Mouse (Mus musculus) spleen, adult 2 months (tissue): ENCODE results near the gene Nfia. TPM values are rescaled to one million over a fixed set of nuclear protein-coding genes. Genes with fewer than 3 reads are reported as not detected.
A peak's percentile ranks its signal among the peaks of the same experiment; 100 is the strongest.

Source experiments
- DNase-seq, 2 experiments: peaks; one replicate each; pipeline versions ENCODE4 v3.0.0 to v3.0.0-alpha.2; 2012 to 2021; ENCODE audit warnings: low spot score in 2 of 2, low read depth in 1 of 2
- H3K27ac ChIP-seq: fragments of 200-500 bp; 2 replicates; pipeline ENCODE4 v1.5.1; 2012; ENCODE audit warnings: low read length, inconsistent platforms; ENCODE audit not compliant: insufficient read depth
- H3K27me3 ChIP-seq: fragments of 200-500 bp; 2 replicates; pipeline ENCODE4 v1.6.1; 2012; ENCODE audit warnings: mild to moderate bottlenecking, moderate library complexity, low read length, inconsistent platforms; ENCODE audit not compliant: control insufficient read depth, insufficient read depth
- H3K36me3 ChIP-seq: fragments of 200-500 bp; 2 replicates; pipeline ENCODE4 v1.6.1; 2012; ENCODE audit warnings: mild to moderate bottlenecking, low read length, inconsistent platforms; ENCODE audit not compliant: control insufficient read depth, insufficient read depth
- H3K4me1 ChIP-seq: fragments of 200-500 bp; 2 replicates; pipeline ENCODE4 v1.6.1; 2011; ENCODE audit warnings: inconsistent platforms; ENCODE audit not compliant: control insufficient read depth, insufficient read depth, insufficient read length
- H3K4me3 ChIP-seq: fragments of 200-500 bp; 2 replicates; pipeline ENCODE4 v1.5.1; 2011; ENCODE audit warnings: mild to moderate bottlenecking, inconsistent platforms; ENCODE audit not compliant: insufficient read depth, insufficient read length; ENCODE audit errors: extremely low read depth
- CTCF ChIP-seq: fragments of 200-500 bp; IDR thresholded peaks from 2 replicates; pipeline ENCODE4 v1.5.1; 2011; ENCODE audit warnings: mild to moderate bottlenecking, inconsistent platforms; ENCODE audit not compliant: insufficient read depth, insufficient read length, insufficient replicate concordance; ENCODE audit errors: extremely low read depth
- POLR2A ChIP-seq: fragments of 200-500 bp; IDR thresholded peaks from 2 replicates; pipeline ENCODE4 v1.6.1; 2011; ENCODE audit warnings: low read depth, low read length, inconsistent platforms
- WGBS: fragments of 180-500 bp; shearing (Covaris S2); methylation state at CpG from one replicate; pipeline ENCODE4 v1.1.7; 2018; 5-methylcytosine and 5-hydroxymethylcytosine counted together
- polyA plus RNA-seq: library from polyadenylated mRNA; depleted of rRNA; stranded (reverse); fragments of >200 nt; gene quantifications from 2 replicates; pipeline ENCODE4 v1.2.3, GENCODE M21; 2012

The Nfia gene
- polyA plus RNA-seq, 1 experiment, result 10.3 TPM

GRCm38 (mm10) chr4:98040179-98040578 lies 267.6 kb downstream of the Nfia start:
- Histone ChIP-seq H3K4me1 (0 out of 2 replicates have a peak, but pooled peaks cover 3% of the 10 kb centered on the region), H3K27me3 (no peaks in the 10 kb centered on the region), H3K36me3 (no peaks in the 10 kb centered on the region), H3K27ac (no peak overlapping the region), H3K4me3 (no peak overlapping the region)
- peak; percentile 8 to 40 for DNase-seq
- no peak for TF ChIP-seq POLR2A
- no peak for TF ChIP-seq CTCF
- WGBS, result 11% methylated on average over 7 of the region's 7 CpGs

GRCm38 (mm10) chr4:98044611-98045010 lies 272.1 kb downstream of the Nfia start:
- DNase-seq, result no peak
- WGBS, result 93% methylated on average over 8 of the region's 8 CpGs

GRCm38 (mm10) chr4:98047369-98047768 lies 274.8 kb downstream of the Nfia start:
- DNase-seq, result no peak
- no peak overlapping the region for H3K4me3 ChIP-seq
- no peak overlapping the region for H3K27ac ChIP-seq
- H3K27me3 ChIP-seq, result no peaks in the 10 kb centered on the region
- no peaks in the 10 kb centered on the region for H3K4me1 ChIP-seq
- no peaks in the 10 kb centered on the region for H3K36me3 ChIP-seq
- no peak for TF ChIP-seq POLR2A
- TF ChIP-seq CTCF, result no peak

More at GRCm38 (mm10) chr4:98044611-98045010, 272.1 kb downstream of the Nfia start:
- Histone ChIP-seq H3K36me3 (no peaks in the 10 kb centered on the region), H3K27ac (no peak overlapping the region), H3K4me1 (0 out of 2 replicates have a peak, but pooled peaks cover 3% of the 10 kb centered on the region), H3K27me3 (no peaks in the 10 kb centered on the region), H3K4me3 (no peak overlapping the region)
- TF ChIP-seq POLR2A (no peak), CTCF (no peak)

- Histone ChIP-seq H3K27me3 (no peaks in the 10 kb centered on the region), H3K27ac (no peak overlapping the region), H3K4me1 (no peaks in the 10 kb centered on the region), H3K4me3 (no peak overlapping the region), H3K36me3 (no peaks in the 10 kb centered on the region)
- TF ChIP-seq CTCF (no peak), POLR2A (no peak)
- DNase-seq, result no peak
- WGBS, result 88% methylated on average over 7 of the region's 7 CpGs
These were observed 277.1 kb downstream of the Nfia start for GRCm38 (mm10) chr4:98049584-98049983.

- WGBS, result 92% methylated on average over 8 of the region's 8 CpGs
- H3K27ac ChIP-seq, result no peak overlapping the region
These were observed 277.6 kb downstream of the Nfia start for GRCm38 (mm10) chr4:98050003-98050620.

GRCm38 (mm10) chr4:98050781-98051180 lies 278.2 kb downstream of the Nfia start:
- Histone ChIP-seq H3K27me3 (no peaks in the 10 kb centered on the region), H3K4me1 (no peaks in the 10 kb centered on the region), H3K36me3 (no peaks in the 10 kb centered on the region), H3K27ac (no peak overlapping the region), H3K4me3 (no peak overlapping the region)
- 91% methylated on average over 10 of the region's 10 CpGs for WGBS
- TF ChIP-seq POLR2A, result no peak
- no peak for TF ChIP-seq CTCF
- DNase-seq, result no peak

More at GRCm38 (mm10) chr4:98050003-98050620, 277.6 kb downstream of the Nfia start:
- no peak overlapping the region for H3K4me3 ChIP-seq
- TF ChIP-seq POLR2A (no peak), CTCF (no peak)
- no peaks in the 10 kb centered on the region for H3K36me3 ChIP-seq
- H3K4me1 ChIP-seq, result no peaks in the 10 kb centered on the region
- H3K27me3 ChIP-seq, result no peaks in the 10 kb centered on the region
- DNase-seq, result no peak

GRCm38 (mm10) chr4:98051326-98051725 lies 278.8 kb downstream of the Nfia start:
- H3K4me1 ChIP-seq, result no peaks in the 10 kb centered on the region
- no peak for TF ChIP-seq POLR2A
- TF ChIP-seq CTCF, result no peak
- no peaks in the 10 kb centered on the region for H3K27me3 ChIP-seq
- no peak overlapping the region for H3K27ac ChIP-seq
- H3K4me3 ChIP-seq, result no peak overlapping the region
- WGBS, result 89% methylated on average over 3 of the region's 3 CpGs
- DNase-seq, result no peak
- no peaks in the 10 kb centered on the region for H3K36me3 ChIP-seq
